Mouse (Mus musculus) liver, postnatal 0 days (tissue): ENCODE data around the gene Plpp2. TPM values are rescaled to one million over a fixed set of nuclear protein-coding genes. Genes with fewer than 3 reads are reported as not detected.

Experiments
- ATAC-seq: fragments of 200-750 bp; cut with Nextera tagmentation; 2 replicates; pipeline ENCODE4 v1.8.0; 2017; ENCODE audit warnings: mild to moderate bottlenecking, moderate library complexity
- DNase-seq: peaks from one replicate; pipeline ENCODE4 v3.0.0-alpha.2; 2016
- H3K27ac ChIP-seq: fragments of 300-500 bp; sonication (generic); 2 replicates; pipeline ENCODE4 v1.5.1; 2014; ENCODE audit warnings: antibody characterized with exemption, moderate library complexity, mild to moderate bottlenecking, low read depth
- H3K27me3 ChIP-seq: fragments of 300-500 bp; sonication (generic); 2 replicates; pipeline ENCODE4 v1.6.1; 2014; ENCODE audit warnings: low read length, control low read depth, mixed read lengths; ENCODE audit not compliant: insufficient read depth
- H3K36me3 ChIP-seq: fragments of 300-500 bp; sonication (generic); replicated peaks from 2 replicates; pipeline ENCODE4 v1.6.1; 2014; ENCODE audit warnings: mild to moderate bottlenecking, control low read depth, low read length, moderate library complexity, mixed read lengths; ENCODE audit not compliant: insufficient read depth
- H3K4me1 ChIP-seq: fragments of 300-500 bp; sonication (generic); 2 replicates; pipeline ENCODE4 v1.6.1; 2014; ENCODE audit warnings: antibody characterized with exemption, mild to moderate bottlenecking, control low read depth; ENCODE audit not compliant: insufficient read depth
- H3K4me2 ChIP-seq: fragments of 300-500 bp; sonication (generic); 2 replicates; pipeline ENCODE4 v1.6.1; 2014; ENCODE audit warnings: low read depth, mild to moderate bottlenecking, low read length, moderate library complexity, mixed read lengths
- H3K4me3 ChIP-seq: fragments of 300-500 bp; sonication (generic); 2 replicates; pipeline ENCODE4 v1.5.1; 2014; ENCODE audit warnings: low read depth, low read length
- H3K9ac ChIP-seq: fragments of 300-500 bp; sonication (generic); replicated peaks from 2 replicates; pipeline ENCODE4 v1.6.1; 2014; ENCODE audit warnings: mild to moderate bottlenecking, moderate library complexity
- H3K9me3 ChIP-seq: fragments of 300-500 bp; sonication (generic); 2 replicates; pipeline ENCODE4 v1.6.1; 2016; ENCODE audit warnings: mild to moderate bottlenecking, control low read depth, low read length, mixed read lengths
- CTCF ChIP-seq: sonication (generic); IDR thresholded peaks from 2 replicates; pipeline ENCODE4 v1.5.1; 2016; ENCODE audit warnings: antibody characterized with exemption, low read depth
- EP300 ChIP-seq: IDR thresholded peaks from 2 replicates; pipeline ENCODE4 v1.6.1; 2016; ENCODE audit warnings: antibody characterized with exemption, low read depth, mild to moderate bottlenecking
- WGBS: fragments of 180-500 bp; shearing (Covaris S2); extraction: QIAGEN DNeasy Blood & Tissue Kit; methylation state at CpG from one replicate; pipeline ENCODE4 v1.1.7; 2014; ENCODE audit not compliant: insufficient replicate concordance; 5-methylcytosine and 5-hydroxymethylcytosine counted together
- polyA plus RNA-seq: library from polyadenylated mRNA; unstranded; fragments of >200 nt; fragmentation: Nextera tagmentation; extraction: Ambion mirVana; gene quantifications from 2 replicates; pipeline ENCODE4 v1.2.1, GENCODE M21; 2015

Plpp2 gene
- 32.7 and 38.8 TPM in 2 replicates for polyA plus RNA-seq

- Histone ChIP-seq H3K9me3 (no peaks in the 10 kb centered on the region), H3K4me3 (peak within 1 kb of the TSS; percentile 66), H3K4me1 (peaks cover 18% of the 10 kb centered on the region), H3K27ac (peak within 1 kb of the TSS; percentile 88), H3K27me3 (no peaks in the 10 kb centered on the region), H3K4me2 (peak within 1 kb of the TSS; percentile 96), H3K36me3 (0 out of 2 replicates have a peak, but pooled peaks cover 2% of the 10 kb centered on the region), H3K9ac (peak within 1 kb of the TSS; percentile 74)
- no peak for TF ChIP-seq EP300
- peak; percentile 75 for TF ChIP-seq CTCF
- under 1% methylated on average over 52 of the region's 52 CpGs for WGBS
- ATAC-seq (peak; percentile 93), DNase-seq (peak; percentile 89)
Observed at GRCm38 (mm10) chr10:79533126-79533911, at the start of gene Plpp2. Gene Plpp2 (minus strand): TSS chr10:79533796.

- Histone ChIP-seq H3K4me3 (no peak overlapping the region), H3K36me3 (no peaks in the 10 kb centered on the region), H3K9ac (no peak overlapping the region), H3K27ac (no peak overlapping the region), H3K4me2 (no peak overlapping the region), H3K4me1 (no peaks in the 10 kb centered on the region), H3K9me3 (no peaks in the 10 kb centered on the region), H3K27me3 (no peaks in the 10 kb centered on the region)
- ATAC-seq (no peak), DNase-seq (no peak)
- WGBS: 80% methylated on average over 8 of the region's 8 CpGs
- TF ChIP-seq CTCF (no peak), EP300 (no peak)
Observed at GRCm38 (mm10) chr10:79581501-79581900, 47.9 kb upstream of the Plpp2 start.

GRCm38 (mm10) chr10:79580811-79581210 is 47.2 kb upstream of the Plpp2 start:
- no peaks in the 10 kb centered on the region for H3K36me3 ChIP-seq
- H3K4me3 ChIP-seq: no peak overlapping the region
- DNase-seq (peak; percentile 76), ATAC-seq (no peak)
- no peaks in the 10 kb centered on the region for H3K9me3 ChIP-seq
- H3K4me2 ChIP-seq: no peak overlapping the region
- TF ChIP-seq EP300 (no peak), CTCF (peak; percentile 70)
- H3K9ac ChIP-seq: no peak overlapping the region
- no peaks in the 10 kb centered on the region for H3K4me1 ChIP-seq
- H3K27ac ChIP-seq: no peak overlapping the region
- H3K27me3 ChIP-seq: no peaks in the 10 kb centered on the region
- 52% methylated on average over 6 of the region's 6 CpGs for WGBS

GRCm38 (mm10) chr10:79580356-79580755 is 46.8 kb upstream of the Plpp2 start:
- ATAC-seq: no peak
- TF ChIP-seq EP300 (no peak), CTCF (no peak)
- Histone ChIP-seq H3K4me3 (no peak overlapping the region), H3K27me3 (no peaks in the 10 kb centered on the region), H3K36me3 (no peaks in the 10 kb centered on the region), H3K4me1 (no peaks in the 10 kb centered on the region), H3K4me2 (no peak overlapping the region), H3K9me3 (no peaks in the 10 kb centered on the region), H3K9ac (no peak overlapping the region), H3K27ac (no peak overlapping the region)
- 67% methylated on average over 7 of the region's 7 CpGs for WGBS
- DNase-seq: no peak

GRCm38 (mm10) chr10:79579781-79580180 is 46.2 kb upstream of the Plpp2 start:
- Histone ChIP-seq H3K4me2 (no peak overlapping the region), H3K9ac (no peak overlapping the region), H3K27me3 (no peaks in the 10 kb centered on the region), H3K36me3 (no peaks in the 10 kb centered on the region), H3K27ac (no peak overlapping the region), H3K9me3 (no peaks in the 10 kb centered on the region), H3K4me3 (no peak overlapping the region), H3K4me1 (no peaks in the 10 kb centered on the region)
- ATAC-seq (no peak), DNase-seq (no peak)
- TF ChIP-seq EP300 (no peak), CTCF (no peak)
- 78% methylated on average over 12 of the region's 12 CpGs for WGBS

GRCm38 (mm10) chr10:79578891-79579290 is 45.3 kb upstream of the Plpp2 start:
- Histone ChIP-seq H3K4me2 (no peak overlapping the region), H3K9ac (no peak overlapping the region), H3K9me3 (no peaks in the 10 kb centered on the region), H3K4me1 (no peaks in the 10 kb centered on the region), H3K27ac (no peak overlapping the region), H3K4me3 (no peak overlapping the region), H3K36me3 (no peaks in the 10 kb centered on the region), H3K27me3 (no peaks in the 10 kb centered on the region)
- TF ChIP-seq EP300 (no peak), CTCF (no peak)
- 69% methylated on average over 7 of the region's 7 CpGs for WGBS
- DNase-seq (peak; percentile 10), ATAC-seq (no peak)
